21 mouse cellular contexts compared by ENCODE assay signal in the genomic region with DNA sequence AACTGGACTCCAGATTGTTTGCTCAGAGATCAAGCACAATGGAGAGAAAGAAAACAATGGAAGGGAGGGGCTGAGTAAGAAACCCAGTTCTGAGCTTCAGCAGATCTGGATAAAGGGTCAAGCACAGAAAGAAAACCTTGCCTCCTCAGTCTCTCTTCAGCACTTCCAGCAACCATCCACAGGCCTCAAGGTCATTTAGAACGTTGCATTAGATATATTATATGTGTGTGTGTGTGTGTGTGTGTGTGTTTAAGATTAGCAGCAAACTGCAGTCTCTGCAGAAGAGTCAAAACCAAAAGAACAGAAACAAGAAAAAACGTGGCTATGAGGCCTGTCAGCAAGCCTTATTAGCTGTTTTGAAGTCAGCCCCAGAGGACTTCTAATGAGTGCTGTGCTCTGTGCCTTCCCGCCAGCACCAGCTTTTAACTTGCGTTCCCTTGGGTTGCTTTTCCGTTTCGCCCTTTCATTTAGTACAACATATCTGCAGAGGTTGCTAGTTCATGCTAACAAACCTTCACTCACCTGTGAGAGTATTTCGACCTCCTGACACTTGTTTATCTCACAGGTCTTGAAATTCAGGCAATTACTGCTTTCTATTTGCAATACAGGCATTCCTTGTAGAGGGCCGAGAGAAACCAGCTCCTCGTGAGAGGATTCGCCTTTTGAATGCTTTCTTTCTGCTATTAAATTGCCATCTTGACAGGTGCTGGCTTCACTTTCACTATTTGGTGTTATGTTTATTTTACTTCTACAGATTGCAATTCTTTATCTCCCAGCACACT.
DNase-seq lines count a peak whose midpoint lies in the region; ATAC-seq lines count a peak whose summit lies in the region.
"Had no signal": no experiment of that assay in that cellular context is flagged by ENCODE, and none has a peak within 500 bp of the region (broad histone marks: within the 10 kb centered on the region; RNA-seq: fewer than 3 reads in every experiment).

No protein-coding gene starts in this region.

- H3K27ac ChIP-seq in midbrain, embryonic 12.5 days (replicated peaks), result no peak overlapping the region; the same call in 1 of the 2 replicates
- H3K27ac ChIP-seq in midbrain, embryonic 11.5 days (ENCODE audit: low read depth, low read length), result no peak overlapping the region
- H3K27ac ChIP-seq in midbrain, embryonic 15.5 days, result peak overlapping the region; percentile 53; the same call in 1 of the 2 replicates
- H3K27ac ChIP-seq: embryonic facial prominence, embryonic 13.5 days; heart, adult 2 months; layer of hippocampus, adult 2 months; stomach, postnatal 0 days had no signal

- H3K27me3 ChIP-seq in midbrain, embryonic 12.5 days, result no peaks in the 10 kb centered on the region
- H3K27me3 ChIP-seq in midbrain, embryonic 11.5 days (ENCODE audit: control insufficient read depth, insufficient read depth, low read length), result no peaks in the 10 kb centered on the region
- H3K27me3 ChIP-seq in midbrain, embryonic 15.5 days (replicated peaks), result no peaks in the 10 kb centered on the region
- H3K27me3 ChIP-seq: embryonic facial prominence, embryonic 13.5 days had no signal

- H3K36me3 ChIP-seq in midbrain, embryonic 12.5 days, result no peaks in the 10 kb centered on the region
- H3K36me3 ChIP-seq in midbrain, embryonic 11.5 days (ENCODE audit: control insufficient read depth, insufficient read depth, low read length), result no peaks in the 10 kb centered on the region
- H3K36me3 ChIP-seq in midbrain, embryonic 15.5 days (replicated peaks), result no peaks in the 10 kb centered on the region
- H3K36me3 ChIP-seq: embryonic facial prominence, embryonic 13.5 days had no signal

- DNase-seq in embryo, embryonic 11 days, result peak; percentile 1
- no peak for DNase-seq in embryo, embryonic 9.5 days (ENCODE audit: extremely low spot score)
- no peak for DNase-seq in midbrain, embryonic 11.5 days (ENCODE audit: low spot score, missing footprints)
- no peak for DNase-seq in cerebellum, adult 9-10 months
- no peak for DNase-seq in left cerebral cortex, adult 8-10 months (ENCODE audit: low spot score in 2 of 2)
- DNase-seq: adrenal gland, adult 8-10 months; cerebellum, adult 2 months; gastrocnemius, postnatal 25 days; heart, adult 2 months; kidney, postnatal 25 days; lung, postnatal 4 days; thymus, adult 2 months; thymus, postnatal 4 days had no signal

- H3K4me3 ChIP-seq in midbrain, embryonic 12.5 days, result no peak overlapping the region
- H3K4me3 ChIP-seq in midbrain, embryonic 11.5 days (ENCODE audit: low read depth, low read length), result no peak overlapping the region
- H3K4me3 ChIP-seq in midbrain, embryonic 15.5 days, result no peak overlapping the region
- H3K4me3 ChIP-seq: embryonic facial prominence, embryonic 13.5 days; heart, adult 2 months; layer of hippocampus, adult 2 months; myocyte had no signal

- peak; percentile 44; the same call in 1 of the 2 replicates for ATAC-seq in midbrain, embryonic 12.5 days (ENCODE audit: low FRiP score, low read depth)
- no peak for ATAC-seq in midbrain, embryonic 11.5 days (ENCODE audit: low FRiP score)
- peak; percentile 91 for ATAC-seq in midbrain, embryonic 15.5 days (replicated peaks)
- ATAC-seq: forebrain, embryonic 16.5 days; intestine, postnatal 0 days had no signal

- H3K4me2 ChIP-seq in midbrain, embryonic 12.5 days (replicated peaks), result no peak overlapping the region
- H3K4me2 ChIP-seq in midbrain, embryonic 11.5 days, result no peak overlapping the region
- peak overlapping the region; percentile 11; the same call in 1 of the 2 replicates for H3K4me2 ChIP-seq in midbrain, embryonic 15.5 days
- H3K4me2 ChIP-seq: embryonic facial prominence, embryonic 13.5 days had no signal

- H3K4me1 ChIP-seq in midbrain, embryonic 12.5 days, result no peaks in the 10 kb centered on the region
- H3K4me1 ChIP-seq in midbrain, embryonic 11.5 days (ENCODE audit: control insufficient read depth, insufficient read depth, low read length), result no peaks in the 10 kb centered on the region
- H3K4me1 ChIP-seq in midbrain, embryonic 15.5 days, result peaks cover 7% of the 10 kb centered on the region; the same call in 1 of the 2 replicates
- H3K4me1 ChIP-seq: embryonic facial prominence, embryonic 13.5 days had no signal

- no peak overlapping the region for H3K9ac ChIP-seq in midbrain, embryonic 12.5 days (replicated peaks)
- H3K9ac ChIP-seq in midbrain, embryonic 11.5 days (ENCODE audit: low read length), result no peak overlapping the region
- no peak overlapping the region for H3K9ac ChIP-seq in midbrain, embryonic 15.5 days
- H3K9ac ChIP-seq: embryonic facial prominence, embryonic 13.5 days had no signal

- H3K9me3 ChIP-seq in midbrain, embryonic 12.5 days, result no peaks in the 10 kb centered on the region
- no peaks in the 10 kb centered on the region for H3K9me3 ChIP-seq in midbrain, embryonic 11.5 days (ENCODE audit: control insufficient read depth, low read length)
- H3K9me3 ChIP-seq in midbrain, embryonic 15.5 days, result no peaks in the 10 kb centered on the region
- H3K9me3 ChIP-seq: embryonic facial prominence, embryonic 13.5 days had no signal

- 69% methylated on average over 10 of the region's 10 CpGs for WGBS in midbrain, embryonic 12.5 days
- WGBS in midbrain, embryonic 11.5 days, result 77% methylated on average over 10 of the region's 10 CpGs
- WGBS in midbrain, embryonic 15.5 days, result 55% methylated on average over 10 of the region's 10 CpGs
